Comparison of ENCODE assay signal across 21 mouse cellular contexts in genomic region chr6:41685596-41685995, GRCm38 (mm10). TPM values are rescaled to one million over a fixed set of nuclear protein-coding genes. Genes with fewer than 3 reads are reported as not detected.
DNase-seq lines count a peak whose midpoint lies in the region; ATAC-seq and TF ChIP-seq lines count a peak whose summit lies in the region.
"Had no signal": no experiment of that assay in that cellular context is flagged by ENCODE, and none has a peak within 500 bp of the region (broad histone marks: within the 10 kb centered on the region; RNA-seq: fewer than 3 reads in every experiment).

No protein-coding gene starts in this region.

- peak overlapping the region; percentile 7; the same call in 1 of the 2 replicates for H3K4me2 ChIP-seq in liver, embryonic 12.5 days
- H3K4me2 ChIP-seq in liver, embryonic 14.5 days (ENCODE audit: low read depth) = no peak overlapping the region
- no peak overlapping the region for H3K4me2 ChIP-seq in hindbrain, embryonic 12.5 days (replicated peaks)
- H3K4me2 ChIP-seq: embryonic facial prominence, embryonic 12.5 days; forebrain, embryonic 15.5 days; heart, embryonic 13.5 days had no signal

- TF ChIP-seq CTCF in liver, embryonic 14.5 days (IDR thresholded peaks at IDR 0.05; ENCODE audit: low read depth) = no peak

- H3K27ac ChIP-seq in liver, embryonic 12.5 days = peak overlapping the region; percentile 68
- H3K27ac ChIP-seq in liver, embryonic 14.5 days = peak overlapping the region; percentile 30; the same call in 1 of the 2 replicates
- H3K27ac ChIP-seq in hindbrain, embryonic 12.5 days = no peak overlapping the region
- H3K27ac ChIP-seq: embryonic facial prominence, embryonic 12.5 days; forebrain, embryonic 15.5 days; heart, embryonic 13.5 days had no signal

- H3K4me3 ChIP-seq in liver, embryonic 12.5 days = no peak overlapping the region
- H3K4me3 ChIP-seq in liver, embryonic 14.5 days (ENCODE audit: insufficient read depth in 1 of 2, low read depth in 2 of 2, low read length in 2 of 2) = no peak overlapping the region
- no peak overlapping the region for H3K4me3 ChIP-seq in hindbrain, embryonic 12.5 days
- H3K4me3 ChIP-seq: embryonic facial prominence, embryonic 12.5 days; forebrain, embryonic 15.5 days; heart, embryonic 13.5 days had no signal

- no peak for ATAC-seq in liver, embryonic 12.5 days
- ATAC-seq in liver, embryonic 14.5 days (ENCODE audit: insufficient read depth) = no peak
- no peak for ATAC-seq in hindbrain, embryonic 12.5 days (ENCODE audit: low FRiP score)
- ATAC-seq: forebrain, embryonic 15.5 days had no signal

- no peak for TF ChIP-seq EP300 in liver, embryonic 14.5 days (IDR thresholded peaks at IDR 0.05; ENCODE audit: low read depth)

- peaks cover 65% of the 10 kb centered on the region for H3K36me3 ChIP-seq in liver, embryonic 12.5 days
- H3K36me3 ChIP-seq in liver, embryonic 14.5 days (replicated peaks; ENCODE audit: control insufficient read depth, insufficient read depth, low read depth) = peaks cover 59% of the 10 kb centered on the region
- no peaks in the 10 kb centered on the region for H3K36me3 ChIP-seq in hindbrain, embryonic 12.5 days
- H3K36me3 ChIP-seq: embryonic facial prominence, embryonic 12.5 days; forebrain, embryonic 15.5 days; heart, embryonic 13.5 days had no signal

- H3K9me3 ChIP-seq in liver, embryonic 12.5 days (replicated peaks) = no peaks in the 10 kb centered on the region
- H3K9me3 ChIP-seq in liver, embryonic 14.5 days (ENCODE audit: control insufficient read depth, low read length) = no peaks in the 10 kb centered on the region
- H3K9me3 ChIP-seq in hindbrain, embryonic 12.5 days (replicated peaks) = no peaks in the 10 kb centered on the region
- H3K9me3 ChIP-seq: embryonic facial prominence, embryonic 12.5 days; forebrain, embryonic 15.5 days; heart, embryonic 13.5 days had no signal

- peak overlapping the region; percentile 41; the same call in 1 of the 2 replicates for H3K9ac ChIP-seq in liver, embryonic 12.5 days
- H3K9ac ChIP-seq in liver, embryonic 14.5 days (replicated peaks) = no peak overlapping the region
- no peak overlapping the region for H3K9ac ChIP-seq in hindbrain, embryonic 12.5 days
- H3K9ac ChIP-seq: embryonic facial prominence, embryonic 12.5 days; forebrain, embryonic 15.5 days; heart, embryonic 13.5 days had no signal

- WGBS in liver, embryonic 12.5 days (ENCODE audit: insufficient replicate concordance) = 79% methylated on average over 3 of the region's 3 CpGs
- WGBS in liver, embryonic 14.5 days (ENCODE audit: insufficient replicate concordance) = 77% methylated on average over 3 of the region's 3 CpGs
- 89% methylated on average over 3 of the region's 3 CpGs for WGBS in hindbrain, embryonic 12.5 days

- peaks cover 57% of the 10 kb centered on the region for H3K4me1 ChIP-seq in liver, embryonic 12.5 days
- H3K4me1 ChIP-seq in liver, embryonic 14.5 days (replicated peaks; ENCODE audit: control insufficient read depth in 2 of 2, insufficient read depth in 2 of 2, low read length in 1 of 2) = peaks cover 4 to 14% of the 10 kb centered on the region in 2 experiments
- no peaks in the 10 kb centered on the region for H3K4me1 ChIP-seq in hindbrain, embryonic 12.5 days
- H3K4me1 ChIP-seq: embryonic facial prominence, embryonic 12.5 days; forebrain, embryonic 15.5 days; heart, embryonic 13.5 days had no signal

- DNase-seq in kidney, adult 8-10 months = peak; percentile 25 to 61
- no peak for DNase-seq in kidney, postnatal 10 days
- DNase-seq in liver = no peak
- no peak for DNase-seq in liver, embryonic 14.5 days (ENCODE audit: low read depth in 3 of 3, low spot score in 3 of 3)
- no peak for DNase-seq in Muller cell, postnatal 12 days (ENCODE audit: inconsistent ontology term)
- DNase-seq: adrenal gland, postnatal 10 days; cerebellum, adult 11 months; cerebellum, adult 9-10 months; cerebellum, postnatal 25 days; gastrocnemius, postnatal 36 days; heart, postnatal 36 days had no signal

- no peaks in the 10 kb centered on the region for H3K27me3 ChIP-seq in liver, embryonic 12.5 days (replicated peaks)
- H3K27me3 ChIP-seq in liver, embryonic 14.5 days (ENCODE audit: control insufficient read depth, insufficient read depth, low read length) = no peaks in the 10 kb centered on the region
- H3K27me3 ChIP-seq in hindbrain, embryonic 12.5 days = no peaks in the 10 kb centered on the region
- H3K27me3 ChIP-seq: embryonic facial prominence, embryonic 12.5 days; forebrain, embryonic 15.5 days; heart, embryonic 13.5 days had no signal

RNA-seq across cellular contexts. Expression of gene Llcfc1, which starts 1.4 kb away (rescaled TPM):
- not detected in 2 replicates for polyA plus RNA-seq in liver, embryonic 12.5 days (2016; fragmentation: Nextera tagmentation; extraction: Ambion mirVana)
- polyA plus RNA-seq in liver, embryonic 14.5 days (2012; rRNA removed) = not detected in 2 replicates
- polyA plus RNA-seq in liver, embryonic 14.5 days (2014; fragmentation: Nextera tagmentation; extraction: Ambion mirVana) = not detected in 2 replicates
- not detected in 2 replicates for polyA plus RNA-seq in hindbrain, embryonic 12.5 days (2016; fragmentation: Nextera tagmentation; extraction: Ambion mirVana)
- polyA plus RNA-seq: brain, embryonic 14.5 days; cortical plate, adult 2 months; embryonic facial prominence, embryonic 12.5 days; forebrain, embryonic 11.5 days; forebrain, embryonic 15.5 days; heart, embryonic 13.5 days; heart, postnatal 0 days; hindbrain, embryonic 11.5 days had no signal

RNA-seq across cellular contexts. Expression of gene Trpv5, which starts 5.0 kb away (rescaled TPM):
- 0.05 and 0.07 TPM in 2 replicates for polyA plus RNA-seq in liver, embryonic 12.5 days (2016; fragmentation: Nextera tagmentation; extraction: Ambion mirVana)
- polyA plus RNA-seq in liver, embryonic 14.5 days (2012; rRNA removed) = 0.27 and 0.31 TPM in 2 replicates
- 0.05 and 0.11 TPM in 2 replicates for polyA plus RNA-seq in liver, embryonic 14.5 days (2014; fragmentation: Nextera tagmentation; extraction: Ambion mirVana)
- polyA plus RNA-seq in hindbrain, embryonic 12.5 days (2016; fragmentation: Nextera tagmentation; extraction: Ambion mirVana) = not detected in 2 replicates
- polyA plus RNA-seq: brain, embryonic 14.5 days; cortical plate, adult 2 months; embryonic facial prominence, embryonic 12.5 days; forebrain, embryonic 11.5 days; forebrain, embryonic 15.5 days; heart, embryonic 13.5 days; heart, postnatal 0 days; hindbrain, embryonic 11.5 days had no signal

RNA-seq across cellular contexts. Expression of gene Kel, which starts 18.5 kb away (rescaled TPM):
- polyA plus RNA-seq in liver, embryonic 12.5 days (2016; fragmentation: Nextera tagmentation; extraction: Ambion mirVana) = 275 and 280 TPM in 2 replicates
- polyA plus RNA-seq in liver, embryonic 14.5 days (2012; rRNA removed) = 236 and 313 TPM in 2 replicates
- 221 and 240 TPM in 2 replicates for polyA plus RNA-seq in liver, embryonic 14.5 days (2014; fragmentation: Nextera tagmentation; extraction: Ambion mirVana)
- 9.0 and 9.7 TPM in 2 replicates for polyA plus RNA-seq in hindbrain, embryonic 12.5 days (2016; fragmentation: Nextera tagmentation; extraction: Ambion mirVana)
- polyA plus RNA-seq: cortical plate, adult 2 months had no signal

RNA-seq across cellular contexts. Expression of gene Trpv6, which starts 49.4 kb away (rescaled TPM):
- polyA plus RNA-seq in liver, embryonic 12.5 days (2016; fragmentation: Nextera tagmentation; extraction: Ambion mirVana) = 0.10 and 0.19 TPM in 2 replicates
- 0.03 and 0.08 TPM in 2 replicates for polyA plus RNA-seq in liver, embryonic 14.5 days (2012; rRNA removed)
- polyA plus RNA-seq in liver, embryonic 14.5 days (2014; fragmentation: Nextera tagmentation; extraction: Ambion mirVana) = not detected in 2 replicates
- polyA plus RNA-seq in hindbrain, embryonic 12.5 days (2016; fragmentation: Nextera tagmentation; extraction: Ambion mirVana) = 0.62 and 1.1 TPM in 2 replicates
- polyA plus RNA-seq: heart, postnatal 0 days had no signal

Comparison
In these comparisons a context has a peak if more than half of its experiments do, and no peak if none do; other contexts are left out.
1. DNase-seq: peak in kidney, adult 8-10 months (2 of 2); none in kidney, postnatal 10 days (single experiment), liver (single experiment), liver, embryonic 14.5 days (0 of 3) and Muller cell, postnatal 12 days (single experiment).
2. RNA of gene Kel, which starts 18.5 kb away (polyA plus RNA-seq): 221 to 313 TPM in liver, embryonic 14.5 days and 275 to 280 TPM in liver, embryonic 12.5 days; 9.0 to 9.7 TPM in hindbrain, embryonic 12.5 days; every median in the first group is over 10 times any median in the second.